Mouse (Mus musculus) adrenal gland, adult 18-20 months (tissue): ENCODE data around the gene St6galnac3. TPM values are rescaled to one million over a fixed set of nuclear protein-coding genes. Genes with fewer than 3 reads are reported as not detected.
A peak's percentile ranks its signal among the peaks of the same experiment; 100 is the strongest.
"Not testable (repeated sequence)": the region's sequence is repeated elsewhere in the genome, so short reads cannot be mapped to it uniquely, and the experiment has no call there.

Experiments used
- DNase-seq, 2 experiments: peaks; one replicate each; pipeline ENCODE4 v3.0.0; 2021 to 2022; ENCODE audit warnings: low spot score in 2 of 2
- long read RNA-seq, 2 experiments: library from polyadenylated mRNA; stranded (forward); transcript quantifications; one replicate each; pipeline ENCODE4 v2.0.0; 2021
- total RNA-seq, 2 experiments: library from RNA; stranded (reverse); gene quantifications; 1 replicate in 1 of 2; 2 replicates in 1 of 2; pipeline ENCODE4 v1.2.3; 2021

The St6galnac3 gene
- 10 to 100 TPM; 11.2 to 14.8 TPM for total RNA-seq
- long read RNA-seq, experiment 1, partial matches to known transcripts, result 0 of 1 reads
- long read RNA-seq, experiment 1, other reads (novel, unspliced or antisense), result 1 of 1 reads
- long read RNA-seq, experiment 2, result 0 reads

GRCm38 (mm10) chr3:153724701-153725668 lies at the start of gene St6galnac3:
St6galnac3 (minus strand) TSS chr3:153725174.
- peak; percentile 75 to 77 for DNase-seq

DNA sequence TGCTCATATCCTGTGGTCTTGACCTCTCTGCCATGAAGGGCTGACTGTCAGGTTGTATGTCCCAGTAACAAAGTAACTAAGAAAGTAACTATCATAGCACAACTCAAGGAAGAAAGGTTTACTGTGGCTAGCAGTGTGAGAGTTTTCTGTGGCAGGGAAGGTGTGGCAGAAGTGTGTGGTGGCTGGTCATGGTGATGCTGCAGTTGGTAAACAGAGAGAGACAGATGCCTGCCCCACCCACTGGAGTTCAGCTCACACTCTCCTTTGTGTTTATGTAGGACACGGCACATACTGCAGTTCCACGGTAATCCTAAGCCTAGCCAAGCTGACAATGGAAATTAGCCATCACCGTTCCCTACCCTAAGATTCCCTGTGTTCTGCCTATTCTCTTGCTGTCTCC lies 49.6 kb upstream of the St6galnac3 start:
- DNase-seq, result no peak

DNA sequence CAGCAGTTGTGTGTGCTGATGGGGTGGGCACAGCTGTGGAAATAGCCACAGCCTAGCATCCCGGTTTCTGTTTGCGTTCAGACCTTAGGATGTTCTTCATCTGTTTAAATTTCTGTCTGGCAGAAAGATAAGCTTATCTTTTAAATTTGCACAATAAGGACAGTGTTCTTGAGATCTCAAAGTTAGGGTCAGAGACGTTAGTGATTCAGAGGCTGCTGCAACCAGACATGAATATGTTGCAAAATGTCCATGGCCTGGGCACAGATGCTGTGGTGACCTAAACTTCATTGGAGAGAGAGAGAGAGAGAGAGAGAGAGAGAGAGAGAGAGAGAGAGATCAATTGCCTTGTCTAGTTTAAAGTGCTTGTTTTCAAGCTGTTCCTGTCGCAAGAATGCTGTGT lies 46.5 kb upstream of the St6galnac3 start:
- DNase-seq, result no peak

DNA sequence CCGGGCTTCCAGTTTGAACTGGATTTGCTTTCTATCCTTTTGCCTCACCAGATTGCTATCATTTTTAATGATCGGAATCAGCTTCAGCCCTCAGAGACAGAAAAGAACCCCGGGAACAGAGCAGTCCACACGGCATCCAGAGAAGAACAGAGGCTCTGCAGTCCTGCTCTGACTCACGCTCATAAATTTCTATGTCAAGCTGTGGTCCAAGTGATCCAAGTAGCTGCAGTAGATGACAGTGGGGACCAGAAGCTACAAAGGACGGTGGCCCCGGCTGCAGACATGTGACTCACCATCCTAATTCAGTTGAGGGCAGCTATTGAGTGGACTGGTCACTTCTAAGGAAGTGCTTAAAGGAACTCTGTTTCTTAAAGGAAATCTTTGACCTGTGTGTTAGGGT lies 45.6 kb upstream of the St6galnac3 start:
- DNase-seq, result peak in 1 of 2 experiments; percentile 8

DNA sequence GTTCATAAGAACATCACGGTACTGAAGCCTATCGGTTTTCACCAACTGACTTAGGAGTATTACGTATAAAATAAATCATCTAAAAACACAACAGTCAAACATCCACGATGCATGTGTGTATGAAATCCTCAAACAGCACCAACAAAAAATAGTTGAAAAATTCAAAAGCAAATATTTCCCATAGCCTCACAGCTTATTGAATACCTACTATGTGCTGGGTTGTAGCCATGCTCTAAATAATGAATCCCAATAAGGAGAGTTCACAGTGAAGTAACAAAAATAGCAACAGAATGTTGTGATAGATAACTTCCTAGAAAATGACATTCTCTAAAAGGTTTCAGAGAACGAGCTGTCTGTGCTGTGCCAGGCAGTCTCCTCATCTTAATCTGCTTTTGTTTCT lies 44.2 kb upstream of the St6galnac3 start:
- DNase-seq, result no peak

DNA sequence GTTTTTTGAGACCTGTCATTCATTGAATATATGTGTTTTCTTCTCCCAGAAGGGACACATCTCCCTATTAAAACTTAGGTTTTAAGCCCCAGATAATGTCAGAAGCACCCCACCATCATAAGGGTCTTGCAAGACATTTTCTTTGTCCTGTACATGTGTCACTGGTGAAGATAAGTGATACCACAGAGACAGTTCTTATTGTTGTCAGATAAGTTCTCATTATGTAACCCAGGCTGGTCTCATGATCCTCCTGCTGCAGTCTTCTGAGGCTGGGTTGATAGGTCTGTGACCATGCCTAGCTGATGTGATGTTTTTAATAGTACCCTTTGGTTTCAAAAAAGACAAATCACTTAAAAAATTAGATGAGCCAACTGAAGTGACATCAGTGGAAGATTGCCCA lies 40.2 kb upstream of the St6galnac3 start:
- no peak for DNase-seq

DNA sequence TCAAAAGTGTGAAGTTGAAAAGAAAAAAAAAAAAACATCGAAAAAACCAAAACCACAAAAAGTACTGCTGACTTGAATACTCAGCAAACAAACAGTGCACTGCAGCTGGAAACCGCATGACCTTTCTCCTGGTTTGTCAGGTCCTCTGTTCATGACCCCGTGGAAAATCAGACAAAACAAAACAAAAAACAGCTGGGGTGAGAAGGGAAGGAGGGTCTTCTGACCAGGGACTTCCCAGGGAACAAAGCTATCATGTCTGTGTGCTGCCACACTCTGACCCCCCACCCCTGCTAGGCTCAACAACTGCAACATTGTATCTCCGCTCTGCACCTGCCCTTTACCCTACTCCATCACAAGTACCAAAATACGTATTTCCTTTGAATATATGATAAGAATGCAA lies 39.8 kb upstream of the St6galnac3 start:
- DNase-seq, result no peak

GRCm38 (mm10) chr3:153761171-153761570 lies 36.2 kb upstream of the St6galnac3 start:
- no peak for DNase-seq

- DNase-seq, result no peak
Observed at GRCm38 (mm10) chr3:153759269-153759668, 34.3 kb upstream of the St6galnac3 start.

GRCm38 (mm10) chr3:153756500-153756996 lies 31.6 kb upstream of the St6galnac3 start:
- no peak for DNase-seq

DNA sequence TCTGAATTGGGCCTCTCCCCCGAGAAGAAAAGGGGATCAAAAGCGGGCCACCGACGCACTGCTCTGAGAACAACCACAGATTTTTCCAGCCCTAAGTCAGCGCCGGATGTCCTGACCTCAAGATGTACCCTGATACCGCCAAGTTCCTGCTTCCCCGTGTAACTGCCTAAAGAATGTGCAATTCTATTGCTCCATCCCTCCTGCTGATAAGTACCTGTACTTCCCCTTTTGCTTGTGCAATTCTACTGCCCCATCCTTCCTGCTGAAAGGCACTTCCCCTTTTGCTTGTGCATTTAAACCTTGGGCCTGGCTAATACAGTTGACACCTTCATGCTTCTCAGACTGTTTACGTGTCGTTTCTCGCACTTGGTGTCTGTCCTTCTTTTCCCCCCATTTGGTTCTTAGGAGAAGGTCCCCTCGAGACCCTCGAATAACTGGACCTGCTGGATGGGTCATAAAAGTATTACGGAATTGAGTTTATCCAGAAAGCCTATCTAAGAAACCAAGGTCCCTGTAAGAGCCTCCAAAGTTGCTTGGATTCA lies 30.9 kb upstream of the St6galnac3 start:
- DNase-seq, result not testable (repeated sequence)

DNA sequence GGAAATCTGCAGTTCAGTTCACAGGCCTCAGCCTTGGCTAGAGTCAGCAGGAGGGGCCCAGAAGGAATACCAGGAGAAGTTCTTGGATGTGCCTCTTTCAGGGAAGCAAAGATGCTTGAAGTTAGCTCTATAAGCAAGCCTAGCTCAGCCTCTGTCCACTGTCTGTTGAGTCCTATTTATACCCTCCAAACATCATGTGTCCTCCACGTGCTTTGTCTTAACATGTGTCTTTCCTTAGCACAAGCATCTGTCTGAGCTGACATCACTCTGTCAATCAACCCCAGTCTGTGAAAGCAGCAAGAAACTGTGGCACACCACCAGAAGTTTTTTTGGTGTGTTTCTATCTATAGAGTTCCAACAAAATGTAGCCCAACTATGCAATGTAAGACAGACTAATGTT lies 26.5 kb upstream of the St6galnac3 start:
- DNase-seq, result no peak

DNA sequence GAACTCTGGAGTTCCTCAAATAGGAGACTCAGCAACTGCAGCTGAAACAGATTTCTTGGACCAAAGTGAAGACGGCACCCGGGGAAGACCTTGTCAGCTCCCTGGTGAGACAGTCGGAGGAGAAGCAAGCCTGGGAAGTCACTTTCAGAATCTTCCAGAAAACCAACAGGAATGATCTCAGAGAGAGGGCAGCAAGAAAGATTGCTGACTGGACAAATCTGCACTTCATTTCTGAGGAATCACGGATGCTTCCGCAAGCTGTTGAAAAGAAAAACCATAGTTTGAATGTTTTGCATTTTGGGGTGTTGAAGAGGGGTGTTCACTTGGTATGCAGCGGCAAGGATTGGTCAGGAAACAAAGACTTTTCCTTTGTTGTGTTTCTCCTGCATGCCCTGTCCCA lies 24.4 kb upstream of the St6galnac3 start:
- DNase-seq, result no peak

GRCm38 (mm10) chr3:153748293-153748692 lies 23.3 kb upstream of the St6galnac3 start:
- DNase-seq, result no peak

DNA sequence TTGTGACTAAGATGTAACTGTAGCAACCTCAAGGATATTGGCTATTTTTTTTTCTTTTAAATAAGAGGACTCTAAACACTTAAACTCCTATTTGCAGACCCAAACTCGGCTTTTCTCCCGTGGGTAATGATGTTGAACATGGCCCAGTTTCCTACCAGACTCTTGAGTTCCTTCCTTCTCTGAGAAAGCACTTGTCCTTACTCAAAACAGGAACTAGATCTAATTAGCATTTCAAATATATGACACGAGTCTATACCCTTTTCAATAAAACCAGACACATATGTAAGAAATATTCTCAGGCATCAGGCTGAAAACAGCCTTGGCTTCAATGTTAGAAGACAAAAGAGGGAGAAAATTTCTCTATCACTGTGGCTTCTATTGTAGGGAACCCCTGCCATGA lies 20.1 kb upstream of the St6galnac3 start:
- DNase-seq, result no peak

GRCm38 (mm10) chr3:153744447-153744846 lies 19.5 kb upstream of the St6galnac3 start:
- DNase-seq, result no peak

- no peak for DNase-seq
Observed at GRCm38 (mm10) chr3:153741800-153742199, 16.8 kb upstream of the St6galnac3 start.

GRCm38 (mm10) chr3:153739351-153739750 lies 14.4 kb upstream of the St6galnac3 start:
- no peak for DNase-seq

DNA sequence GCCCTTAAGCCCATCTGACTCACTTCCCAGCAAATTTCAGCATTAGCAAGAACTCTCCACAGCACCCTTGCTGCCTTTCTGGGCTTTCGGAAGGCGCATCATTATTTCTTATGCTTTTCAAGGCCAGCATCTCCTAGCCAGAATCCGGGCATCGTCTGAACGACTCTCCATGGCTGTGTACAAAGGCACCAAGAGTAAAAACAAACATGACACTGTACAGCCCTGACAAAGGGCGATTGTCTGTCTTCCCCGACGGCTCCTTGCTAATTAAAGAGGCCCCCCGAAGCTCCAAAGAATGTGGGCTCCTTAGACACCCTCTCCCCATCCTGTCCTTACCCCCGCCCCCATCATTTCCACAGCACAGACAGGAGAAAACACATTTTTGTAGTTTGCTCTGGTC lies 13.4 kb upstream of the St6galnac3 start:
- DNase-seq, result no peak

GRCm38 (mm10) chr3:153736756-153737280 lies 11.8 kb upstream of the St6galnac3 start:
- no peak for DNase-seq

DNA sequence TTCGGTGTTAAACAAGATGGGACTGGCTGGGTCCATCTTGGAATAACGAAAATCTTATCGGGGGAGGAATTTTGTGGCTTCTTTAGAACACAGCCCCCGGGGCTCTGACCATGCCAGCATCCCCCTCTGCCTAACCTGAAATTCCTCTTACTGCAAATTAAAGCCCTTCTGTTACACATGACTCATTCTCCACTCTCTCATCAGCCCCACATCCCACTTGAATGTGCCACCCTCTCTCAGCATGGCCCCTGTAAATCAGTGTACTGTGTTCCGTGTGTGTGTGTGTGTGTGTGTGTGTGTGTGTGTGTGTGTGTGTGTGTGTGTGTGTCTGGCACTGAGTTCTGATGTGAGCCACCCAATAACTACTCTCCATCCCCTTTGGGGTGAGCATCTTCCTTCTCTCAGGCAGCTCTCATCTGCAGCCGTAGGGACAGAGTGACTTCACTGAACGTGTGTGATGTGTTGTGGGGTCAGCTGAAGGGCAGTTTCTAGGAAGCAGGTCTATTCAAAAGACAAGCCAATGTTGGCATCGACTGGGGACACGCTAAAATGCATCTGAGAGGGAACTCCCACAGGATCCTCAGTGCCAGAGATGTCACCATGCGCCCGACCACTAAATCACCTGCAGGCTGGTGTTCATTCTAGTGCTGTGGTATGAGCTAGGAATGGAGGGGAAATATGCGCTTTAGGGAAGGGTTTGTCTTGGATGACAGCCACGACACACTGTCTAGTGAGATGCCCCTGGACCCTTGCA lies 11.0 kb upstream of the St6galnac3 start:
- DNase-seq, result no peak
